Mouse (Mus musculus): ENCODE measurements around the gene Abraxas2.

The Abraxas2 gene

GRCm38 (mm10) chr7:132859042-132859958 lies at the start of gene Abraxas2:
Abraxas2 (plus strand) TSS chr7:132859225.
- peak; percentile 92 for DNase-seq

- no peak for DNase-seq
These were observed 49.3 kb upstream of the Abraxas2 start for GRCm38 (mm10) chr7:132809721-132810120.

GRCm38 (mm10) chr7:132810368-132810767 lies 48.7 kb upstream of the Abraxas2 start:
- no peak for DNase-seq

- DNase-seq = peak; percentile 93
These were observed 48.1 kb upstream of the Abraxas2 start for GRCm38 (mm10) chr7:132810879-132811278.

GRCm38 (mm10) chr7:132811716-132812618 lies 47.1 kb upstream of the Abraxas2 start:
- DNase-seq = peak; percentile 53

- peak; percentile 63 for DNase-seq
These were observed 46.2 kb upstream of the Abraxas2 start for GRCm38 (mm10) chr7:132812619-132813415.

- peak; percentile 58 for DNase-seq
These were observed 45.5 kb upstream of the Abraxas2 start, which contains the start of gene Fam53b for GRCm38 (mm10) chr7:132813416-132814088. Fam53b (minus strand) TSS chr7:132813886.

- DNase-seq = no peak
These were observed 45.0 kb upstream of the Abraxas2 start for GRCm38 (mm10) chr7:132814089-132814450.

- DNase-seq = no peak
These were observed 43.9 kb upstream of the Abraxas2 start for GRCm38 (mm10) chr7:132815081-132815480.

- no peak for DNase-seq
These were observed 42.5 kb upstream of the Abraxas2 start for GRCm38 (mm10) chr7:132816528-132816927.

- no peak for DNase-seq
These were observed 42.0 kb upstream of the Abraxas2 start for GRCm38 (mm10) chr7:132817056-132817455.

- no peak for DNase-seq
These were observed 38.3 kb upstream of the Abraxas2 start for GRCm38 (mm10) chr7:132820692-132821091.

GRCm38 (mm10) chr7:132823832-132824231 lies 35.2 kb upstream of the Abraxas2 start:
- DNase-seq = no peak

GRCm38 (mm10) chr7:132824346-132825022 lies 34.5 kb upstream of the Abraxas2 start:
- DNase-seq = no peak

GRCm38 (mm10) chr7:132830955-132831354 lies 28.1 kb upstream of the Abraxas2 start:
- no peak for DNase-seq

- no peak for DNase-seq
These were observed 17.7 kb upstream of the Abraxas2 start for GRCm38 (mm10) chr7:132841287-132841686.

GRCm38 (mm10) chr7:132842455-132842854 lies 16.6 kb upstream of the Abraxas2 start:
- no peak for DNase-seq

GRCm38 (mm10) chr7:132843152-132843551 lies 15.9 kb upstream of the Abraxas2 start:
- no peak for DNase-seq

GRCm38 (mm10) chr7:132852173-132852844 lies 6.7 kb upstream of the Abraxas2 start, which contains the start of gene Eef1akmt2:
Eef1akmt2 (minus strand) TSS chr7:132852673.
- DNase-seq = peak; percentile 82

- DNase-seq = no peak
These were observed 5.7 kb upstream of the Abraxas2 start for GRCm38 (mm10) chr7:132853361-132853760.

GRCm38 (mm10) chr7:132853946-132854345 lies 5.1 kb upstream of the Abraxas2 start:
- DNase-seq = no peak

Measured in liver (tissue).